ENCODE assay signal across 18 mouse cellular contexts in genomic region chr13:8610956-8611355, GRCm38 (mm10).
DNase-seq lines count a peak whose midpoint lies in the region; ATAC-seq lines count a peak whose summit lies in the region.
"Had no signal": no experiment of that assay in that cellular context is flagged by ENCODE, and none has a peak within 500 bp of the region (broad histone marks: within the 10 kb centered on the region; RNA-seq: fewer than 3 reads in every experiment).

No protein-coding gene starts in this region.

- H3K9me3 ChIP-seq in megakaryocyte, embryonic 14.5 days: no peaks in the 10 kb centered on the region; the same call in 1 of the 2 replicates
- no peaks in the 10 kb centered on the region for H3K9me3 ChIP-seq in neural tube, embryonic 13.5 days
- H3K9me3 ChIP-seq: embryonic facial prominence, embryonic 12.5 days; forebrain, embryonic 15.5 days; G1E; heart, embryonic 13.5 days; hindbrain, embryonic 12.5 days had no signal

- H3K4me2 ChIP-seq in neural tube, embryonic 13.5 days: no peak overlapping the region
- H3K4me2 ChIP-seq: embryonic facial prominence, embryonic 12.5 days; forebrain, embryonic 15.5 days; heart, embryonic 13.5 days; hindbrain, embryonic 12.5 days had no signal

- H3K4me3 ChIP-seq in megakaryocyte, embryonic 14.5 days (replicated peaks): peak overlapping the region; percentile 56
- no peak overlapping the region for H3K4me3 ChIP-seq in neural tube, embryonic 13.5 days
- H3K4me3 ChIP-seq: embryonic facial prominence, embryonic 12.5 days; forebrain, embryonic 15.5 days; heart, embryonic 13.5 days; hindbrain, embryonic 12.5 days had no signal

- no peak for DNase-seq in neural tube, embryonic 10.5 days (ENCODE audit: extremely low spot score, low spot score)
- peak; percentile 53 for DNase-seq in adrenal gland, postnatal 14 days
- DNase-seq in B cell, adult 2 months: no peak
- DNase-seq in cerebellum, postnatal 36 days: no peak
- DNase-seq: cerebellum, adult 2 months; cerebellum, postnatal 14 days; gastrocnemius, postnatal 36 days; heart, postnatal 36 days had no signal

- peaks cover 2% of the 10 kb centered on the region for H3K27me3 ChIP-seq in megakaryocyte, embryonic 14.5 days (replicated peaks)
- H3K27me3 ChIP-seq in neural tube, embryonic 13.5 days: no peaks in the 10 kb centered on the region
- H3K27me3 ChIP-seq: embryonic facial prominence, embryonic 12.5 days; forebrain, embryonic 15.5 days; heart, embryonic 13.5 days; hindbrain, embryonic 12.5 days had no signal

- no peaks in the 10 kb centered on the region for H3K36me3 ChIP-seq in megakaryocyte, embryonic 14.5 days (replicated peaks; ENCODE audit: low read length)
- no peaks in the 10 kb centered on the region for H3K36me3 ChIP-seq in neural tube, embryonic 13.5 days
- H3K36me3 ChIP-seq: embryonic facial prominence, embryonic 12.5 days; forebrain, embryonic 15.5 days; G1E; heart, embryonic 13.5 days; hindbrain, embryonic 12.5 days had no signal

- no peak overlapping the region for H3K9ac ChIP-seq in neural tube, embryonic 13.5 days
- H3K9ac ChIP-seq: embryonic facial prominence, embryonic 12.5 days; forebrain, embryonic 15.5 days; heart, embryonic 13.5 days; hindbrain, embryonic 12.5 days had no signal

- 51% methylated on average over 8 of the region's 8 CpGs for WGBS in neural tube, embryonic 13.5 days

- no peak overlapping the region for H3K27ac ChIP-seq in neural tube, embryonic 13.5 days (replicated peaks)
- H3K27ac ChIP-seq: embryonic facial prominence, embryonic 12.5 days; forebrain, embryonic 15.5 days; heart, embryonic 13.5 days; hindbrain, embryonic 12.5 days had no signal

- H3K4me1 ChIP-seq in megakaryocyte, embryonic 14.5 days: peaks cover 9% of the 10 kb centered on the region; the same call in 1 of the 2 replicates
- 0 out of 2 replicates have a peak, but pooled peaks cover 11% of the 10 kb centered on the region for H3K4me1 ChIP-seq in neural tube, embryonic 13.5 days (replicated peaks)
- H3K4me1 ChIP-seq: embryonic facial prominence, embryonic 12.5 days; heart, embryonic 13.5 days had no signal

- ATAC-seq in megakaryocyte, adult 5-6 weeks (ENCODE audit: poor library complexity, severe bottlenecking): no peak
- ATAC-seq in neural tube, embryonic 13.5 days (ENCODE audit: low read depth): 0 out of 2 replicates have a peak, but pooled peaks have one; percentile 43
- ATAC-seq: CD4-positive, CD25-positive, alpha-beta regulatory T cell, adult 4 months; forebrain, embryonic 15.5 days; intestine, embryonic 16.5 days had no signal
